In genomic region chr1:59395992-59396391, GRCm38 (mm10) we compare ENCODE assay signal across 20 mouse cellular contexts.
DNase-seq lines count a peak whose midpoint lies in the region; ATAC-seq and TF ChIP-seq lines count a peak whose summit lies in the region.
"Had no signal": no experiment of that assay in that cellular context is flagged by ENCODE, and none has a peak within 500 bp of the region (broad histone marks: within the 10 kb centered on the region; RNA-seq: fewer than 3 reads in every experiment).

No protein-coding gene starts in this region.

- no peak overlapping the region for H3K4me2 ChIP-seq in kidney, embryonic 14.5 days (replicated peaks; ENCODE audit: low read depth, low read length)
- H3K4me2 ChIP-seq in stomach, embryonic 15.5 days, result no peak overlapping the region
- H3K4me2 ChIP-seq in stomach, postnatal 0 days (replicated peaks; ENCODE audit: low read depth), result no peak overlapping the region
- H3K4me2 ChIP-seq in intestine, embryonic 16.5 days (ENCODE audit: low read depth, low read length), result no peak overlapping the region
- H3K4me2 ChIP-seq: embryonic facial prominence, embryonic 12.5 days; heart, embryonic 15.5 days; hindbrain, embryonic 15.5 days; liver, embryonic 11.5 days; midbrain, embryonic 11.5 days; neural tube, embryonic 15.5 days had no signal

- peak overlapping the region; percentile 17; the same call in 1 of the 2 replicates for H3K27ac ChIP-seq in kidney, embryonic 14.5 days (ENCODE audit: low read depth, low read length)
- H3K27ac ChIP-seq in stomach, embryonic 15.5 days, result no peak overlapping the region
- no peak overlapping the region for H3K27ac ChIP-seq in stomach, postnatal 0 days (replicated peaks)
- peak overlapping the region; percentile 60 for H3K27ac ChIP-seq in intestine, embryonic 16.5 days (ENCODE audit: low read length)
- no peak overlapping the region for H3K27ac ChIP-seq in layer of hippocampus, adult 2 months
- H3K27ac ChIP-seq: embryonic facial prominence, embryonic 12.5 days; heart, embryonic 15.5 days; hindbrain, embryonic 15.5 days; neural tube, embryonic 15.5 days had no signal

- ATAC-seq in kidney, embryonic 14.5 days (ENCODE audit: low FRiP score, low TSS enrichment), result no peak
- peak; percentile 18; the same call in 1 of the 2 replicates for ATAC-seq in stomach, embryonic 15.5 days (ENCODE audit: insufficient read depth, low FRiP score, low read depth)
- no peak for ATAC-seq in stomach, postnatal 0 days (ENCODE audit: low FRiP score, low TSS enrichment)
- ATAC-seq in intestine, embryonic 16.5 days, result peak; percentile 81

- TF ChIP-seq EP300 in stomach, postnatal 0 days (optimal IDR thresholded peaks at IDR 0.05), result no peak

- TF ChIP-seq CTCF in stomach, postnatal 0 days (IDR thresholded peaks at IDR 0.05; ENCODE audit: low read depth), result no peak
- no peak for TF ChIP-seq CTCF in layer of hippocampus, adult 2 months (conservative IDR thresholded peaks at IDR 0.05)

- no peaks in the 10 kb centered on the region for H3K27me3 ChIP-seq in kidney, embryonic 14.5 days (ENCODE audit: control insufficient read depth, insufficient read depth, low read length)
- no peaks in the 10 kb centered on the region for H3K27me3 ChIP-seq in stomach, embryonic 15.5 days (replicated peaks)
- no peaks in the 10 kb centered on the region for H3K27me3 ChIP-seq in stomach, postnatal 0 days (ENCODE audit: control insufficient read depth, insufficient read depth, low read length)
- H3K27me3 ChIP-seq in intestine, embryonic 16.5 days (replicated peaks; ENCODE audit: control insufficient read depth, insufficient read depth, low read length), result no peaks in the 10 kb centered on the region
- H3K27me3 ChIP-seq: embryonic facial prominence, embryonic 12.5 days; hindbrain, embryonic 15.5 days; neural tube, embryonic 15.5 days had no signal

- H3K36me3 ChIP-seq in kidney, embryonic 14.5 days (ENCODE audit: control insufficient read depth, insufficient read depth, low read length), result no peaks in the 10 kb centered on the region
- H3K36me3 ChIP-seq in stomach, embryonic 15.5 days, result no peaks in the 10 kb centered on the region
- H3K36me3 ChIP-seq in stomach, postnatal 0 days (ENCODE audit: control insufficient read depth, insufficient read depth, low read length), result no peaks in the 10 kb centered on the region
- no peaks in the 10 kb centered on the region for H3K36me3 ChIP-seq in intestine, embryonic 16.5 days (ENCODE audit: control insufficient read depth, insufficient read depth, low read length)
- H3K36me3 ChIP-seq: embryonic facial prominence, embryonic 12.5 days; heart, embryonic 15.5 days; hindbrain, embryonic 15.5 days; neural tube, embryonic 15.5 days had no signal

- 14% methylated on average over 2 of the region's 2 CpGs for WGBS in kidney, embryonic 14.5 days
- 36% methylated on average over 2 of the region's 2 CpGs for WGBS in stomach, embryonic 15.5 days
- 40% methylated on average over 2 of the region's 2 CpGs for WGBS in stomach, postnatal 0 days
- 28% methylated on average over 2 of the region's 2 CpGs for WGBS in intestine, embryonic 16.5 days

- DNase-seq in kidney, adult 8-10 months, result no peak
- no peak for DNase-seq in stomach, postnatal 0 days (ENCODE audit: low spot score)
- DNase-seq in ovary, adult 18-20 months (ENCODE audit: low spot score), result no peak
- DNase-seq in layer of hippocampus, adult 2 months (ENCODE audit: low spot score in 2 of 2), result no peak
- DNase-seq: adrenal gland, adult 8-10 months; B cell, adult 2 months; cerebellum, adult 11-12 months; cerebellum, postnatal 14 days; heart, postnatal 36 days; lung, adult 18-20 months; lung, postnatal 10 days had no signal

- H3K4me3 ChIP-seq in kidney, embryonic 14.5 days (ENCODE audit: low read length), result no peak overlapping the region
- H3K4me3 ChIP-seq in stomach, embryonic 15.5 days (replicated peaks), result no peak overlapping the region
- no peak overlapping the region for H3K4me3 ChIP-seq in stomach, postnatal 0 days (ENCODE audit: low read depth, low read length)
- H3K4me3 ChIP-seq in intestine, embryonic 16.5 days (ENCODE audit: low read length), result no peak overlapping the region
- H3K4me3 ChIP-seq in layer of hippocampus, adult 2 months, result no peak overlapping the region
- H3K4me3 ChIP-seq: embryonic facial prominence, embryonic 12.5 days; heart, embryonic 15.5 days; hindbrain, embryonic 15.5 days; neural tube, embryonic 15.5 days had no signal

- no peaks in the 10 kb centered on the region for H3K9me3 ChIP-seq in kidney, embryonic 14.5 days (ENCODE audit: control insufficient read depth, low read length)
- no peaks in the 10 kb centered on the region for H3K9me3 ChIP-seq in stomach, embryonic 15.5 days
- H3K9me3 ChIP-seq in stomach, postnatal 0 days (ENCODE audit: control insufficient read depth, low read length), result no peaks in the 10 kb centered on the region
- H3K9me3 ChIP-seq in intestine, embryonic 16.5 days (ENCODE audit: control insufficient read depth, low read length), result no peaks in the 10 kb centered on the region
- H3K9me3 ChIP-seq: embryonic facial prominence, embryonic 12.5 days; heart, embryonic 15.5 days; hindbrain, embryonic 15.5 days; neural tube, embryonic 15.5 days had no signal

- H3K9ac ChIP-seq in kidney, embryonic 14.5 days (ENCODE audit: low read depth, low read length), result 0 out of 2 replicates have a peak overlapping the region, but pooled peaks have one; percentile 1
- H3K9ac ChIP-seq in stomach, embryonic 15.5 days, result no peak overlapping the region
- no peak overlapping the region for H3K9ac ChIP-seq in stomach, postnatal 0 days (ENCODE audit: low read length)
- no peak overlapping the region for H3K9ac ChIP-seq in intestine, embryonic 16.5 days (ENCODE audit: low read depth, low read length)
- H3K9ac ChIP-seq: embryonic facial prominence, embryonic 12.5 days; heart, embryonic 15.5 days; hindbrain, embryonic 15.5 days; neural tube, embryonic 15.5 days had no signal

- H3K4me1 ChIP-seq in kidney, embryonic 14.5 days (ENCODE audit: control insufficient read depth, insufficient read depth, low read length), result peaks cover 32% of the 10 kb centered on the region
- H3K4me1 ChIP-seq in stomach, embryonic 15.5 days, result 0 out of 2 replicates have a peak, but pooled peaks cover 3% of the 10 kb centered on the region
- H3K4me1 ChIP-seq in stomach, postnatal 0 days (replicated peaks; ENCODE audit: control insufficient read depth, insufficient read depth), result no peaks in the 10 kb centered on the region
- peaks cover 22% of the 10 kb centered on the region for H3K4me1 ChIP-seq in intestine, embryonic 16.5 days (ENCODE audit: control insufficient read depth, insufficient read depth, low read length)
- H3K4me1 ChIP-seq: heart, embryonic 15.5 days had no signal

Comparison
In these comparisons a context has a peak if more than half of its experiments do, and no peak if none do; other contexts are left out.
1. ATAC-seq: peak in stomach, embryonic 15.5 days (single experiment) and intestine, embryonic 16.5 days (single experiment); none in kidney, embryonic 14.5 days (single experiment) and stomach, postnatal 0 days (single experiment).
2. H3K27ac ChIP-seq: peak in kidney, embryonic 14.5 days (single experiment) and intestine, embryonic 16.5 days (single experiment); none in stomach, embryonic 15.5 days (single experiment), stomach, postnatal 0 days (single experiment) and layer of hippocampus, adult 2 months (single experiment).